Mouse (Mus musculus): ENCODE data around the gene Plac9b. TPM values are rescaled to one million over a fixed set of nuclear protein-coding genes. Genes with fewer than 3 reads are reported as not detected.
"Not testable (repeated sequence)": the region's sequence is repeated elsewhere in the genome, so short reads cannot be mapped to it uniquely, and the experiment has no call there.

Plac9b gene
- polyA plus RNA-seq, 1 experiment from 2014 or later = 31.3 TPM

GRCm38 (mm10) chr14:26156032-26156431 is 26.2 kb downstream of the Plac9b start:
- H3K36me3 ChIP-seq; H3K9ac ChIP-seq; H3K27me3 ChIP-seq (replicated peaks); H3K4me1 ChIP-seq (replicated peaks); H3K4me3 ChIP-seq (replicated peaks); H3K27ac ChIP-seq; H3K9me3 ChIP-seq; ATAC-seq; H3K4me2 ChIP-seq (replicated peaks): not testable (repeated sequence)
- WGBS = no CpG with 5 or more reads among the region's 7 CpGs

GRCm38 (mm10) chr14:26147095-26147494 is 35.2 kb downstream of the Plac9b start:
- not testable (repeated sequence) for ATAC-seq; H3K27me3 ChIP-seq (replicated peaks); H3K36me3 ChIP-seq; H3K27ac ChIP-seq; H3K4me1 ChIP-seq (replicated peaks); H3K9me3 ChIP-seq; H3K9ac ChIP-seq; H3K4me2 ChIP-seq (replicated peaks); H3K4me3 ChIP-seq (replicated peaks)
- WGBS = no CpG with 5 or more reads among the region's 2 CpGs

GRCm38 (mm10) chr14:26119095-26119494 is 63.2 kb downstream of the Plac9b start:
- H3K9me3 ChIP-seq; H3K4me3 ChIP-seq (replicated peaks); H3K4me2 ChIP-seq (replicated peaks); H3K36me3 ChIP-seq; H3K27me3 ChIP-seq (replicated peaks); H3K4me1 ChIP-seq (replicated peaks); H3K9ac ChIP-seq; H3K27ac ChIP-seq; ATAC-seq: not testable (repeated sequence)
- WGBS = no CpG with 5 or more reads among the region's 7 CpGs

GRCm38 (mm10) chr14:26118550-26119000 is 63.7 kb downstream of the Plac9b start:
- not testable (repeated sequence) for H3K4me1 ChIP-seq (replicated peaks); H3K27ac ChIP-seq; H3K4me2 ChIP-seq (replicated peaks); H3K9ac ChIP-seq; H3K27me3 ChIP-seq (replicated peaks); H3K36me3 ChIP-seq; H3K9me3 ChIP-seq; H3K4me3 ChIP-seq (replicated peaks)
- peak; percentile 75 for ATAC-seq
- no CpG with 5 or more reads among the region's 18 CpGs for WGBS

- not testable (repeated sequence) for H3K9ac ChIP-seq; ATAC-seq; H3K4me1 ChIP-seq (replicated peaks); H3K4me2 ChIP-seq (replicated peaks); H3K27me3 ChIP-seq (replicated peaks); H3K27ac ChIP-seq; H3K36me3 ChIP-seq; H3K9me3 ChIP-seq; H3K4me3 ChIP-seq (replicated peaks)
- no CpG with 5 or more reads among the region's 7 CpGs for WGBS
Observed at GRCm38 (mm10) chr14:26118150-26118549, 64.1 kb downstream of the Plac9b start, which contains the start of gene Duxbl2. Gene Duxbl2 (plus strand): TSS chr14:26118349.

Other genes with a start within 250 kb of the Plac9b start
- gene Cphx1, start 244.2 kb downstream of the Plac9b start, polyA plus RNA-seq (2015; fragmentation: Nextera tagmentation; extraction: Ambion mirVana) = 0.36 TPM in 1 of 2 replicates, not detected in the other
- 0.84 and 1.4 TPM in 2 replicates for gene Duxbl1, start 203.9 kb downstream of the Plac9b start, polyA plus RNA-seq (2015; fragmentation: Nextera tagmentation; extraction: Ambion mirVana)
- gene Gm9780, start 139.8 kb downstream of the Plac9b start, polyA plus RNA-seq (2015; fragmentation: Nextera tagmentation; extraction: Ambion mirVana) = 22.4 and 24.3 TPM in 2 replicates
- 47.1 and 59.1 TPM in 2 replicates for gene Tmem254c, start 115.1 kb downstream of the Plac9b start, polyA plus RNA-seq (2015; fragmentation: Nextera tagmentation; extraction: Ambion mirVana)
- gene Cphx2, start 101.0 kb downstream of the Plac9b start, polyA plus RNA-seq (2015; fragmentation: Nextera tagmentation; extraction: Ambion mirVana) = not detected in 2 replicates
- gene Cphx3, start 100.2 kb downstream of the Plac9b start, polyA plus RNA-seq (2015; fragmentation: Nextera tagmentation; extraction: Ambion mirVana) = 0.29 TPM in 1 of 2 replicates, not detected in the other
- 0.67 and 0.75 TPM in 2 replicates for gene Duxbl2, start 64.1 kb downstream of the Plac9b start, polyA plus RNA-seq (2015; fragmentation: Nextera tagmentation; extraction: Ambion mirVana)
- 57.8 and 65.5 TPM in 2 replicates for gene Tmem254b, start 24.6 kb upstream of the Plac9b start, polyA plus RNA-seq (2015; fragmentation: Nextera tagmentation; extraction: Ambion mirVana)
- 0.47 and 0.74 TPM in 2 replicates for gene Duxbl3, start 75.5 kb upstream of the Plac9b start, polyA plus RNA-seq (2015; fragmentation: Nextera tagmentation; extraction: Ambion mirVana)